Mouse (Mus musculus) liver, embryonic 13.5 days (tissue): ENCODE measurements around the gene Actn2. TPM values are rescaled to one million over a fixed set of nuclear protein-coding genes. Genes with fewer than 3 reads are reported as not detected.

Source experiments
- ATAC-seq: fragments of 200-750 bp; cut with Nextera tagmentation; 2 replicates; pipeline ENCODE4 v1.8.0; 2017; ENCODE audit warnings: low read depth, mild to moderate bottlenecking, moderate number of reproducible peaks, moderate library complexity
- DNase-seq: peaks from one replicate; pipeline ENCODE4 v3.0.0; 2022
- H3K27ac ChIP-seq: fragments of 300-500 bp; sonication (generic); 2 replicates; pipeline ENCODE4 v1.5.1; 2015; ENCODE audit warnings: moderate library complexity, mild to moderate bottlenecking, inconsistent platforms
- H3K27me3 ChIP-seq: fragments of 300-500 bp; sonication (generic); 2 replicates; pipeline ENCODE4 v1.6.1; 2015; ENCODE audit warnings: mild to moderate bottlenecking, inconsistent platforms
- H3K36me3 ChIP-seq: fragments of 300-500 bp; sonication (generic); 2 replicates; pipeline ENCODE4 v1.6.1; 2015; ENCODE audit warnings: mild to moderate bottlenecking, inconsistent platforms
- H3K4me1 ChIP-seq: fragments of 300-500 bp; sonication (generic); replicated peaks from 2 replicates; pipeline ENCODE4 v1.6.1; 2015; ENCODE audit warnings: inconsistent platforms
- H3K4me2 ChIP-seq: fragments of 300-500 bp; sonication (generic); 2 replicates; pipeline ENCODE4 v1.6.1; 2015; ENCODE audit warnings: inconsistent platforms, mild to moderate bottlenecking, moderate library complexity
- H3K4me3 ChIP-seq: fragments of 300-500 bp; sonication (generic); replicated peaks from 2 replicates; pipeline ENCODE4 v1.5.1; 2015; ENCODE audit warnings: mild to moderate bottlenecking, inconsistent platforms
- H3K9ac ChIP-seq: fragments of 300-500 bp; sonication (generic); 2 replicates; pipeline ENCODE4 v1.6.1; 2015; ENCODE audit warnings: mild to moderate bottlenecking, inconsistent platforms
- H3K9me3 ChIP-seq: fragments of 300-500 bp; sonication (generic); replicated peaks from 2 replicates; pipeline ENCODE4 v1.6.1; 2016; ENCODE audit warnings: inconsistent platforms
- WGBS: fragments of 180-500 bp; shearing (Covaris S2); methylation state at CpG from one replicate; pipeline ENCODE4 v1.1.7; 2015; ENCODE audit not compliant: insufficient replicate concordance; 5-methylcytosine and 5-hydroxymethylcytosine counted together
- polyA plus RNA-seq: library from polyadenylated mRNA; unstranded; fragments of >200 nt; fragmentation: Nextera tagmentation; extraction: Ambion mirVana; gene quantifications from 2 replicates; pipeline ENCODE4 v1.2.1, GENCODE M21; 2015

Actn2 gene
- polyA plus RNA-seq, 1 experiment from 2014 or later: 5.0 TPM

GRCm38 (mm10) chr13:12290700-12291099 lies 49.9 kb downstream of the Actn2 start:
- ATAC-seq: no peak
- WGBS: 64% methylated on average over 7 of the region's 7 CpGs

GRCm38 (mm10) chr13:12284528-12284927 lies 56.0 kb downstream of the Actn2 start:
- Histone ChIP-seq H3K9me3 (no peaks in the 10 kb centered on the region), H3K4me2 (no peak overlapping the region), H3K27ac (no peak overlapping the region), H3K4me3 (no peak overlapping the region), H3K27me3 (no peaks in the 10 kb centered on the region), H3K9ac (no peak overlapping the region), H3K4me1 (no peaks in the 10 kb centered on the region), H3K36me3 (no peaks in the 10 kb centered on the region)
- no peak for ATAC-seq
- WGBS: 79% methylated on average over 11 of the region's 11 CpGs
- DNase-seq: no peak

More at GRCm38 (mm10) chr13:12290700-12291099, 49.9 kb downstream of the Actn2 start:
- Histone ChIP-seq H3K4me3 (no peak overlapping the region), H3K36me3 (no peaks in the 10 kb centered on the region), H3K27me3 (no peaks in the 10 kb centered on the region), H3K9me3 (no peaks in the 10 kb centered on the region), H3K4me1 (no peaks in the 10 kb centered on the region), H3K27ac (no peak overlapping the region), H3K9ac (no peak overlapping the region), H3K4me2 (no peak overlapping the region)
- DNase-seq: no peak

- H3K27ac ChIP-seq: no peak overlapping the region
- H3K4me3 ChIP-seq: no peak overlapping the region
- H3K9me3 ChIP-seq: no peaks in the 10 kb centered on the region
- DNase-seq (no peak), ATAC-seq (no peak)
- H3K27me3 ChIP-seq: no peaks in the 10 kb centered on the region
- H3K4me1 ChIP-seq: no peaks in the 10 kb centered on the region
- WGBS: 69% methylated on average over 3 of the region's 3 CpGs
- no peak overlapping the region for H3K9ac ChIP-seq
- no peak overlapping the region for H3K4me2 ChIP-seq
- H3K36me3 ChIP-seq: no peaks in the 10 kb centered on the region
Observed at GRCm38 (mm10) chr13:12283826-12284225, 56.7 kb downstream of the Actn2 start.

- ATAC-seq (no peak), DNase-seq (no peak)
- Histone ChIP-seq H3K4me1 (no peaks in the 10 kb centered on the region), H3K36me3 (no peaks in the 10 kb centered on the region), H3K4me2 (no peak overlapping the region), H3K4me3 (no peak overlapping the region), H3K27ac (no peak overlapping the region), H3K9ac (no peak overlapping the region), H3K27me3 (no peaks in the 10 kb centered on the region), H3K9me3 (no peaks in the 10 kb centered on the region)
- WGBS: 72% methylated on average over 6 of the region's 6 CpGs
Observed at GRCm38 (mm10) chr13:12274721-12275120, 65.8 kb downstream of the Actn2 start.

GRCm38 (mm10) chr13:12274220-12274619 lies 66.3 kb downstream of the Actn2 start:
- H3K4me2 ChIP-seq: no peak overlapping the region
- H3K4me1 ChIP-seq: no peaks in the 10 kb centered on the region
- no peaks in the 10 kb centered on the region for H3K9me3 ChIP-seq
- 72% methylated on average over 4 of the region's 4 CpGs for WGBS
- no peak overlapping the region for H3K9ac ChIP-seq
- no peaks in the 10 kb centered on the region for H3K27me3 ChIP-seq
- no peaks in the 10 kb centered on the region for H3K36me3 ChIP-seq
- no peak for ATAC-seq
- H3K4me3 ChIP-seq: no peak overlapping the region
- no peak overlapping the region for H3K27ac ChIP-seq
- no peak for DNase-seq

- no peak for ATAC-seq
- H3K27me3 ChIP-seq: no peaks in the 10 kb centered on the region
- H3K36me3 ChIP-seq: no peaks in the 10 kb centered on the region
- H3K4me2 ChIP-seq: no peak overlapping the region
- DNase-seq: no peak
- no peak overlapping the region for H3K4me3 ChIP-seq
- no peaks in the 10 kb centered on the region for H3K4me1 ChIP-seq
- no peak overlapping the region for H3K27ac ChIP-seq
- WGBS: 27% methylated on average over 3 of the region's 3 CpGs
- no peaks in the 10 kb centered on the region for H3K9me3 ChIP-seq
- no peak overlapping the region for H3K9ac ChIP-seq
Observed at GRCm38 (mm10) chr13:12272953-12273352, 67.6 kb downstream of the Actn2 start.

- ATAC-seq: no peak
- no peaks in the 10 kb centered on the region for H3K36me3 ChIP-seq
- WGBS: 71% methylated on average over 3 of the region's 3 CpGs
Observed at GRCm38 (mm10) chr13:12267971-12268370, 72.6 kb downstream of the Actn2 start.

GRCm38 (mm10) chr13:12267097-12267496 lies 73.5 kb downstream of the Actn2 start:
- no peak overlapping the region for H3K4me3 ChIP-seq
- H3K9ac ChIP-seq: no peak overlapping the region
- H3K36me3 ChIP-seq: no peaks in the 10 kb centered on the region
- H3K4me1 ChIP-seq: no peaks in the 10 kb centered on the region
- H3K4me2 ChIP-seq: no peak overlapping the region
- H3K27me3 ChIP-seq: no peaks in the 10 kb centered on the region
- no peak for DNase-seq
- WGBS: 50% methylated on average over 3 of the region's 3 CpGs
- H3K27ac ChIP-seq: no peak overlapping the region
- ATAC-seq: no peak
- H3K9me3 ChIP-seq: no peaks in the 10 kb centered on the region

More at GRCm38 (mm10) chr13:12267971-12268370, 72.6 kb downstream of the Actn2 start:
- Histone ChIP-seq H3K27me3 (no peaks in the 10 kb centered on the region), H3K4me1 (no peaks in the 10 kb centered on the region), H3K4me3 (no peak overlapping the region), H3K9ac (no peak overlapping the region), H3K27ac (no peak overlapping the region), H3K4me2 (no peak overlapping the region), H3K9me3 (no peaks in the 10 kb centered on the region)
- DNase-seq: no peak

GRCm38 (mm10) chr13:12263996-12264395 lies 76.6 kb downstream of the Actn2 start:
- H3K9ac ChIP-seq: no peak overlapping the region
- H3K4me1 ChIP-seq: peaks cover 9% of the 10 kb centered on the region
- no peak overlapping the region for H3K4me3 ChIP-seq
- no peaks in the 10 kb centered on the region for H3K27me3 ChIP-seq
- no peak overlapping the region for H3K4me2 ChIP-seq
- peaks cover 10% of the 10 kb centered on the region; the same call in 1 of the 2 replicates for H3K9me3 ChIP-seq
- DNase-seq (no peak), ATAC-seq (no peak)
- WGBS: 60% methylated on average over 6 of the region's 6 CpGs
- H3K36me3 ChIP-seq: no peaks in the 10 kb centered on the region
- no peak overlapping the region for H3K27ac ChIP-seq

GRCm38 (mm10) chr13:12261505-12261904 lies 79.1 kb downstream of the Actn2 start:
- Histone ChIP-seq H3K36me3 (no peaks in the 10 kb centered on the region), H3K9ac (no peak overlapping the region), H3K27me3 (no peaks in the 10 kb centered on the region), H3K4me3 (no peak overlapping the region), H3K4me2 (no peak overlapping the region), H3K9me3 (peaks cover 10% of the 10 kb centered on the region; the same call in 1 of the 2 replicates), H3K27ac (no peak overlapping the region), H3K4me1 (peaks cover 22% of the 10 kb centered on the region)
- ATAC-seq: no peak
- no peak for DNase-seq

GRCm38 (mm10) chr13:12257391-12258380 lies 82.9 kb downstream of the Actn2 start, which contains the start of gene Mtr:
Gene Mtr (minus strand): TSS chr13:12258113.
- WGBS: under 1% methylated on average over 69 of the region's 69 CpGs

More at GRCm38 (mm10) chr13:12257391-12258380, 82.9 kb downstream of the Actn2 start, which contains the start of gene Mtr:
- DNase-seq (peak; percentile 93), ATAC-seq (peak; percentile 99)
- Histone ChIP-seq H3K36me3 (peaks cover 8% of the 10 kb centered on the region), H3K27ac (peak within 1 kb of the TSS; percentile 88), H3K4me3 (peak within 1 kb of the TSS; percentile 90), H3K9ac (peak within 1 kb of the TSS; percentile 93), H3K27me3 (no peaks in the 10 kb centered on the region), H3K9me3 (peaks cover 10% of the 10 kb centered on the region; the same call in 1 of the 2 replicates), H3K4me2 (peak within 1 kb of the TSS; percentile 77), H3K4me1 (peaks cover 43% of the 10 kb centered on the region)
